Mouse (Mus musculus) limb, embryonic 15.5 days (tissue): ENCODE results near the gene Mmp14. TPM values are rescaled to one million over a fixed set of nuclear protein-coding genes. Genes with fewer than 3 reads are reported as not detected.

ENCODE experiments used
- ATAC-seq: fragments of 200-750 bp; cut with Nextera tagmentation; 2 replicates; pipeline ENCODE4 v1.8.0; 2017; ENCODE audit warnings: low read depth, moderate TSS enrichment; ENCODE audit not compliant: insufficient number of reproducible peaks, low FRiP score, low TSS enrichment
- H3K27ac ChIP-seq: fragments of 300-500 bp; sonication (generic); 2 replicates; pipeline ENCODE4 v1.5.1; 2015; ENCODE audit warnings: moderate library complexity, mild to moderate bottlenecking, inconsistent platforms
- H3K27me3 ChIP-seq: fragments of 300-500 bp; sonication (generic); 2 replicates; pipeline ENCODE4 v1.6.1; 2015; ENCODE audit warnings: inconsistent platforms
- H3K36me3 ChIP-seq: fragments of 300-500 bp; sonication (generic); 2 replicates; pipeline ENCODE4 v1.6.1; 2015; ENCODE audit warnings: inconsistent platforms
- H3K4me1 ChIP-seq: fragments of 300-500 bp; sonication (generic); 2 replicates; pipeline ENCODE4 v1.6.1; 2015; ENCODE audit warnings: inconsistent platforms
- H3K4me2 ChIP-seq: fragments of 300-500 bp; sonication (generic); 2 replicates; pipeline ENCODE4 v1.6.1; 2015; ENCODE audit warnings: mild to moderate bottlenecking, inconsistent platforms
- H3K4me3 ChIP-seq: fragments of 300-500 bp; sonication (generic); 2 replicates; pipeline ENCODE4 v1.5.1; 2015; ENCODE audit warnings: mild to moderate bottlenecking, inconsistent platforms
- H3K9ac ChIP-seq: fragments of 300-500 bp; sonication (generic); 2 replicates; pipeline ENCODE4 v1.6.1; 2015; ENCODE audit warnings: inconsistent platforms
- H3K9me3 ChIP-seq: fragments of 300-500 bp; sonication (generic); 2 replicates; pipeline ENCODE4 v1.6.1; 2016; ENCODE audit warnings: inconsistent platforms
- WGBS: fragments of 180-500 bp; shearing (Covaris S2); methylation state at CpG from one replicate; pipeline ENCODE4 v1.1.7; 2015; 5-methylcytosine and 5-hydroxymethylcytosine counted together
- polyA plus RNA-seq: library from polyadenylated mRNA; unstranded; fragments of >200 nt; fragmentation: Nextera tagmentation; extraction: Ambion mirVana; gene quantifications from 2 replicates; pipeline ENCODE4 v1.2.1, GENCODE M21; 2015

The Mmp14 gene
- polyA plus RNA-seq, 1 experiment from 2014 or later: 272 TPM

DNA sequence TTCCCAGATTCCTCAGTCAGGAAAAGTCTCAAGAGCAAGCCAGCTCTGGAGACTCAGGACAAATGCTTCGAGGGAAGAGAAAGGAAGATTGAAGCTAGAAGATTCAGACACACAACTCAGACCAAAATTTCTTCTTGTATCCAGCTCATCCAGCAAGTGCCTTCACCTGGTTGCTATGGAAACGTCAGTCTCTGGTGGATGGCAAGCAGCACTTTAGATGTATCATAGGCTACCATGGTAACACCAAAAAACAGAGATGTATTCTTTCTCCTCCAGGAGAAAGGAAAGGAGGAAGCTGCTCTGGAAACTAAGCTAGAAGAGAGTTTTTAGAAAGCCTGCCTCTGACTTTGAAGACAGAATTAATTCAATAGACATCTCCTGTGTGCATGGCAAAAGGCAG is 56.3 kb downstream of the Mmp14 start:
- no peaks in the 10 kb centered on the region for H3K4me1 ChIP-seq
- H3K27me3 ChIP-seq: no peaks in the 10 kb centered on the region
- no peak overlapping the region for H3K4me2 ChIP-seq
- WGBS: 67% methylated on average over 2 of the region's 2 CpGs
- no peak overlapping the region for H3K9ac ChIP-seq
- no peaks in the 10 kb centered on the region for H3K9me3 ChIP-seq
- no peak for ATAC-seq
- no peak overlapping the region for H3K27ac ChIP-seq
- no peak overlapping the region for H3K4me3 ChIP-seq
- no peaks in the 10 kb centered on the region for H3K36me3 ChIP-seq

DNA sequence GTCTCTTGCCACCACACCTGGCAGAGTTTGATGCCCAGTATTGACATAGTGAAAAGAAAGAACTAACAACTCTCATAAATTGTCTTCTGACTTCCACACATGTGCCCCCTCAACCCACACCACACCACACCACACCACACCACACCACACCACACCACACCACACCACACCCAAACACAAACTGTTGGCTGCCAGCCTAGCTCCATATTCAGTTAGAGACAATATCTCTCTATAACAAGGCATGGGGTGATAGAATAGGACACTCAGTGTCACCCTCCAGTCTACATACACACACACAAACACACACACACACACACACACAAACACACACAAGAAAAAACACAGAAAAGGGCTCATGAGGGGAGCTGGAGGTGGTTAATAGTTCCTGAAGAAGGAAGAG is 56.9 kb downstream of the Mmp14 start:
- H3K4me3 ChIP-seq: no peak overlapping the region
- H3K27me3 ChIP-seq: no peaks in the 10 kb centered on the region
- no peaks in the 10 kb centered on the region for H3K9me3 ChIP-seq
- no peak for ATAC-seq
- H3K4me1 ChIP-seq: no peaks in the 10 kb centered on the region
- H3K4me2 ChIP-seq: no peak overlapping the region
- no peak overlapping the region for H3K9ac ChIP-seq
- H3K36me3 ChIP-seq: no peaks in the 10 kb centered on the region
- no peak overlapping the region for H3K27ac ChIP-seq

DNA sequence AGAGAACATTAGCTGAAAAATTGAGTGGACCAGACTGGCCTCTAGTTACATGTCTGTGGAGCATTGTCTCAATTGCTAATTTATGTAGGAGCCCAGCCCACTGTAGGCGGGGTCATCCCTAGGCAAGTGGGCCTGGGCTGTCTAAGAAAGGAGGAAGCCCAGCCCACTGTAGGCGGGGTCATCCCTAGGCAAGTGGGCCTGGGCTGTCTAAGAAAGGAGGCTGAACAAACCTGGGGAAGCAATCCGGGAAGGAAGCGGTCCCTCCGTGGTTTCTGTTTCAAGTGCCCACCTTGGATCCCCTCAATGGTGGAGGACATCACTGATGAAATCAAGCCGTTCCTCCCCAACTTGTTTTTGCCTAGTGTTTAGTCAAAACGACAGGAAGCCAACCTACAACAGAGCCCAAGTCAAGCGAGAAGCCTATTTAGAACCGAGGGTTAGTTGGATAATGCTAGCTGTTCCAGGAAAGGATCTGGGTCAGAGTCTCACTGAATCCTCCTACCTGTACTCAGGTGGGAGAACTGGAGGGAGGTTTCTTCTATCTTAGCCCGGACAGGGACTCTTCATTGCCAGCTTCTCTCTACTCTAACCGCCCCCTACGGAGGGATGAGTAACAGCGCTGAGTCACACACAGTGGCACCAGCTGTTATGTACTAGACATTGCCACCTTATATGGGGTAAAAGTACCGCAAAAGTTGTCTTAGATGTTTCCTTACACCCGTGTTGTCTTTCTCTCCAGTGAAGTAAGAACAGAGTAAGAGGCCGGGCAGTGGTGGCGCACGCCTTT is 61.1 kb downstream of the Mmp14 start:
- H3K27ac ChIP-seq: no peak overlapping the region
- no peak for ATAC-seq
- no peak overlapping the region for H3K4me2 ChIP-seq
- no peak overlapping the region for H3K9ac ChIP-seq
- H3K4me3 ChIP-seq: no peak overlapping the region
- H3K36me3 ChIP-seq: no peaks in the 10 kb centered on the region
- no peaks in the 10 kb centered on the region for H3K9me3 ChIP-seq
- H3K4me1 ChIP-seq: no peaks in the 10 kb centered on the region
- no peaks in the 10 kb centered on the region for H3K27me3 ChIP-seq
- 67% methylated on average over 18 of the region's 18 CpGs for WGBS

DNA sequence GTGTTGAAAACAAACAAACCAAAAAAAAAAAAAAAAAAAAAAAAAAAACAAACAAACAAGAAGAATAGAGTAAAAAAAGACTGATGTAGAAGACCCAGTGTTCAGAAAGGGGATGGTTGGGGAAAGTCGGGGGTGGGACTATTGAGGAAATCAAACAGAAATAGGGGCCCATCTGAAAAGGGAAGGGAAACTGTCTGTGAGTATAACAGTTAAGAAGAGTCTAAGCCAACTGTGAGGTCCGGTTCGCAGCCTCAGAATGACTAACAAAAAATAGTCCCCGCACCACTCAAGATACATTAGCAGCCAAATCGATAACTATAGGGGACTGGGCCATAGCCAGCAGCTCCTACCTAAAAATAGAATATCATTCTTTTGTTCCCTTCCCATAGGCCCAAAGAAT is 61.8 kb downstream of the Mmp14 start:
- no peak overlapping the region for H3K9ac ChIP-seq
- no peak overlapping the region for H3K4me3 ChIP-seq
- no peaks in the 10 kb centered on the region for H3K27me3 ChIP-seq
- H3K4me2 ChIP-seq: no peak overlapping the region
- no peaks in the 10 kb centered on the region for H3K4me1 ChIP-seq
- ATAC-seq: no peak
- no peaks in the 10 kb centered on the region for H3K36me3 ChIP-seq
- no peaks in the 10 kb centered on the region for H3K9me3 ChIP-seq
- no peak overlapping the region for H3K27ac ChIP-seq
- WGBS: 92% methylated on average over 5 of the region's 5 CpGs

DNA sequence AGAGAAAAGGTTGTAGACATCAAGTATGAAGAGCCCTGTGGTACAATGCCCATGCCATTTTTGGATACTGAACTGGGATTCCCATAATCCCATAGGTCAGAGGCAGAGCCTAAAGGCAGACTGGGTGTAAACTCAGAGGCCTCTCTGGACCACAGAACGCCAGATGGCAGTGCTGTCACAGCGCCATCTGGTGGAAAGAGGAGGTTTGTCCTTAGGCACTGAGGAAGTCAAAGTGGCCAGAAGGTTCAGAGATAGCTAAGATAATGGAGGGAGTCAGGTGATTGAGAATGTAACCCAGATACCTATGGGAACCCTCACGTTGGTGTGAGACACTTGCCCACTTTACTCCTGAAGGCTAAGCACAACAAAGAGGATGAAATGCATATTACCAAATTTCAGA is 62.8 kb downstream of the Mmp14 start:
- Histone ChIP-seq H3K4me3 (no peak overlapping the region), H3K27ac (no peak overlapping the region), H3K4me1 (no peaks in the 10 kb centered on the region), H3K9ac (no peak overlapping the region), H3K9me3 (no peaks in the 10 kb centered on the region), H3K36me3 (no peaks in the 10 kb centered on the region), H3K4me2 (no peak overlapping the region), H3K27me3 (no peaks in the 10 kb centered on the region)
- no peak for ATAC-seq
- WGBS: 2% methylated on average over 3 of the region's 3 CpGs

Other genes with a start within 250 kb of the Mmp14 start
- 384 and 403 TPM in 2 replicates for gene Dad1, start 177.5 kb upstream of the Mmp14 start, polyA plus RNA-seq
- 56.4 and 56.7 TPM in 2 replicates for gene Abhd4, start 177.4 kb upstream of the Mmp14 start, polyA plus RNA-seq
- gene Olfr49, start 146.7 kb upstream of the Mmp14 start, polyA plus RNA-seq: not detected in 2 replicates
- gene Oxa1l, start 70.8 kb upstream of the Mmp14 start, polyA plus RNA-seq: 36.1 and 37.7 TPM in 2 replicates
- gene Slc7a7, start 13.8 kb upstream of the Mmp14 start, polyA plus RNA-seq: 5.8 and 6.5 TPM in 2 replicates
- gene Mrpl52, start 4.7 kb upstream of the Mmp14 start, polyA plus RNA-seq: 196 and 218 TPM in 2 replicates
- 42.8 and 46.4 TPM in 2 replicates for gene Lrp10, start 32.5 kb downstream of the Mmp14 start, polyA plus RNA-seq
- 1.5 and 2.2 TPM in 2 replicates for gene Rem2, start 44.5 kb downstream of the Mmp14 start, polyA plus RNA-seq
- gene Prmt5, start 85.9 kb downstream of the Mmp14 start, polyA plus RNA-seq: 68.6 and 71.4 TPM in 2 replicates
- 52.6 and 53.0 TPM in 2 replicates for gene Haus4, start 123.0 kb downstream of the Mmp14 start, polyA plus RNA-seq
- 50.7 and 52.7 TPM in 2 replicates for gene Ajuba, start 145.9 kb downstream of the Mmp14 start, polyA plus RNA-seq
- gene 4931414P19Rik, start 174.4 kb downstream of the Mmp14 start, polyA plus RNA-seq: 5.8 and 6.1 TPM in 2 replicates
- 343 and 373 TPM in 2 replicates for gene Psmb5, start 186.4 kb downstream of the Mmp14 start, polyA plus RNA-seq
- gene Psmb11, start 189.8 kb downstream of the Mmp14 start, polyA plus RNA-seq: not detected in 2 replicates
- 0.99 TPM in 1 of 2 replicates, not detected in the other for gene Gm17606, start 209.3 kb downstream of the Mmp14 start, polyA plus RNA-seq
- 3.7 and 4.2 TPM in 2 replicates for gene Cdh24, start 209.8 kb downstream of the Mmp14 start, polyA plus RNA-seq